ENCODE assay signal across 8 mouse cellular contexts in the genomic region with DNA sequence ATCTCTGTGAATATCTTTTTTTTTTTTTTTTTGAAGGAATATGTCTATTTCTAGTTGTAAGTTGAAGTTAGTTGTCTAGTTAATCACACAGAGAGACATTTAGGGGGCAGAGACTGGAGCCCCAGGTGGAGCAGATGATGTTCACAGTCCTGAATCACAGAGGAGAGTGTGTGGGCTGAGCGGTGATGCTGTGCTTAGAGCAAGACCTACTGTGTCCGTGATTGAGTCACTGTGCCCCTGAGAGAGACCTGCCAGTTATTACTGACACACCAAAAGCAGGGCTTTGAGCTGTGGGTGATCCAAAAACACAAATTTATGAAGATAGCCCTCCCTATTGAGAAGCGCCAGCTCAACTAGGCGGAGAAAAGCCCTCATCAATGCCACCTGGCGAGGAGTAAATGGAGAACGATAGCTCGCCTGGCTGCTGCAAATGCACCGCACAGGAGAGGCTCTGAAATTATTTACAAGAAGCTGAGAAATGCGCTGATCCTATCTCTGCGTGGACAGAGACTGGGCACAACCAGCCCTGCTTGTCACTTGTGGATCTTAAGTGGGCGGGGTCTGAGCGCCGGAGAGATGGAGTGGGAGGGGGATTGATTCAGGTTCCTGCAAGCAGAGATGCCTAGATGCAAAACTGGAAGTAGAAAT.
DNase-seq lines count a peak whose midpoint lies in the region; ATAC-seq lines count a peak whose summit lies in the region.

No protein-coding gene starts in this region.

- peak overlapping the region; percentile 63 for H3K4me2 ChIP-seq in heart, embryonic 13.5 days
- peak overlapping the region; percentile 60 for H3K4me2 ChIP-seq in forebrain, embryonic 13.5 days

- ATAC-seq in heart, embryonic 13.5 days (ENCODE audit: extremely low read depth, insufficient number of reproducible peaks, low FRiP score, low TSS enrichment): no peak
- ATAC-seq in forebrain, embryonic 13.5 days: no peak

- H3K36me3 ChIP-seq in heart, embryonic 13.5 days: no peaks in the 10 kb centered on the region
- H3K36me3 ChIP-seq in forebrain, embryonic 13.5 days (ENCODE audit: poor library complexity, severe bottlenecking): no peaks in the 10 kb centered on the region
- H3K36me3 ChIP-seq in midbrain, embryonic 10.5 days: no peaks in the 10 kb centered on the region

- DNase-seq in heart, adult 11 months: no peak
- peak; percentile 12 for DNase-seq in ZHBTc4 (ENCODE audit: low read depth, low spot score)
- peak; percentile 37 for DNase-seq in midbrain, embryonic 10.5 days (ENCODE audit: low spot score)
- DNase-seq in adrenal gland, adult 18-20 months (ENCODE audit: low spot score in 2 of 2): no peak
- DNase-seq in gastrocnemius, postnatal 4 days (ENCODE audit: low spot score in 2 of 2): no peak
- DNase-seq in kidney, postnatal 36 days: no peak

- 21% methylated on average over 13 of the region's 13 CpGs for WGBS in heart, embryonic 13.5 days
- WGBS in forebrain, embryonic 13.5 days: 19% methylated on average over 13 of the region's 13 CpGs
- 16% methylated on average over 13 of the region's 13 CpGs for WGBS in midbrain, embryonic 10.5 days

- H3K9ac ChIP-seq in heart, embryonic 13.5 days: no peak overlapping the region
- H3K9ac ChIP-seq in forebrain, embryonic 13.5 days: peak overlapping the region; percentile 50

- peaks cover 8% of the 10 kb centered on the region; the same call in 1 of the 2 replicates for H3K4me1 ChIP-seq in heart, embryonic 13.5 days
- H3K4me1 ChIP-seq in forebrain, embryonic 13.5 days: peaks cover 14% of the 10 kb centered on the region
- peaks cover 21% of the 10 kb centered on the region for H3K4me1 ChIP-seq in midbrain, embryonic 10.5 days

- peak overlapping the region; percentile 32 for H3K4me3 ChIP-seq in heart, embryonic 13.5 days
- peak overlapping the region; percentile 33 for H3K4me3 ChIP-seq in forebrain, embryonic 13.5 days
- H3K4me3 ChIP-seq in midbrain, embryonic 10.5 days: peak overlapping the region; percentile 50

- H3K9me3 ChIP-seq in heart, embryonic 13.5 days: no peaks in the 10 kb centered on the region
- no peaks in the 10 kb centered on the region for H3K9me3 ChIP-seq in forebrain, embryonic 13.5 days (replicated peaks)
- H3K9me3 ChIP-seq in midbrain, embryonic 10.5 days (replicated peaks): no peaks in the 10 kb centered on the region

- no peak overlapping the region for H3K27ac ChIP-seq in heart, embryonic 13.5 days (replicated peaks)
- H3K27ac ChIP-seq in forebrain, embryonic 13.5 days: no peak overlapping the region
- H3K27ac ChIP-seq in midbrain, embryonic 10.5 days (replicated peaks): peak overlapping the region; percentile 75

- peaks cover 7% of the 10 kb centered on the region; the same call in 1 of the 2 replicates for H3K27me3 ChIP-seq in heart, embryonic 13.5 days (replicated peaks)
- no peaks in the 10 kb centered on the region for H3K27me3 ChIP-seq in forebrain, embryonic 13.5 days
- H3K27me3 ChIP-seq in midbrain, embryonic 10.5 days (ENCODE audit: low read depth, poor library complexity, severe bottlenecking): no peaks in the 10 kb centered on the region; the same call in 1 of the 2 replicates

Comparison
In these comparisons a context has a peak if more than half of its experiments do, and no peak if none do; other contexts are left out.
1. DNase-seq: peak in ZHBTc4 (single experiment) and midbrain, embryonic 10.5 days (single experiment); none in heart, adult 11 months (single experiment), adrenal gland, adult 18-20 months (0 of 2), gastrocnemius, postnatal 4 days (0 of 2) and kidney, postnatal 36 days (0 of 2).
2. Peak in every context shown above with its lines, with median percentiles within 50 percentile points of each other: H3K4me3 ChIP-seq.